Mouse (Mus musculus): ENCODE results near the gene Uqcrq.

Uqcrq gene

DNA sequence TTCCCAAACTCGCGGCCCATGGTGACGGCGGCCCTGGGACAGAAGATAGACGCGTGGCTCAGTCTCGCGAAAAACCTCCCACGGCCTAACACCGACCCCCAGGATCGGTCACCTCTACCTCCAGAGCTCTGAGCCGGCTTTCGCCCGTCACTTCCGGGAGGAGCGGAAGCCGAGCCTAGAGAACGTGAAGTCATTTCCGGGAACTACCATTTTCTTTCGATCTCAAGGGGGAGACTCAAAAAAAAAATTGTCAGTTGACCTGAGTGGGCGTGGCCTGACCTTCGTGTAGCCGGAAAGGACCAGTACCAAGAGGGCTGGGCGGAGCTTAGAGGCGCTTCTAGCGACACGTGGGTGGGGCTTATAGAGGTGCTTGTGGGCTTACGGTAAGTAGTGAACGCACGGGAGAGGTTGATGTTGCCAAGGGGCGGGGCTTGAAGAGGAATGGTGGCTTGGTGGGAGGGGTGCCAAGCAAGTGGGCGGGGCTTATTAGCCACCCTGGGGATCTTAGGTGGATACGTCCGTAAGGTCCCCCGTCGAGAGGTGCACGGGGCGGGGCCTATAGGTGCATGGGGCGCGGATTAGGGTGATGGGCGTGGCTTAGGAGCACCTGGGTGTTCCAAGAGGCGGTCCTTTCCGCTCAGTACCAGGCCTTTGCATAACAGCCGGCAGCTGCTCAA lies at the start of gene Uqcrq, which contains the start of gene Gdf9:
TSS of gene Uqcrq (minus strand) at position 162 of the 677 bp plus-strand sequence.
TSS of gene Gdf9 (plus strand) at position 354 of the 677 bp plus-strand sequence.
- DNase-seq (ENCODE audit: low read depth, low spot score) = peak; percentile 100

DNA sequence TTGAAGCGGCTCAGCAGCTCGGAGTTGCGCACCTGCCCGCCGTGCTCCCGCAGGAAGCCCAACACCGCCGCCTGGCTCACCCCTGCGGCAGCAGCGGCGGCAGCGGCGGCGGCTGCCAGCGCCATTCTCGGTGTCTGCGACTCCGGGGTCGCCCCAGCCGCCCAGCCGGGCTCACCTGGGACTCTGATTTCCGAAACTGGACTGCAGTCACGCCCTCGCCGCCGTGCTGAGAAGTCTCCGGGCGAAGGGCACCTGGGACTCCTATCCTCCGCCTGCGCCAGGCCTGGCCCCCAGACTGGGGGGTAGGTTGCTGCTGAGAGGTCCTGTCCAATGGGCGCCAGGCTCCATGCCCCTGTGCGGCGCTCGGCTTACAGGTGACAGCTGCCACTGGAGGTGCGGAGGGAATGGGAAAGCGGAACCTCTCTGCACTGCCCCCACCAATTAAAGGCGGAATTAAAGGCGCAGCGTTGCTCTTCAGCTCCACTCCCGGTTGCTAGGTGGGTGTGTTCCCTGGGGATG lies 49.2 kb upstream of the Uqcrq start, which contains the start of the genes Gm9945 and Sowaha:
TSS of gene Gm9945 (plus strand) at position 384 of the 519 bp plus-strand sequence.
TSS of gene Sowaha (minus strand) at position 492 of the 519 bp plus-strand sequence.
- no peak for DNase-seq (ENCODE audit: low read depth, low spot score)

- no peak for DNase-seq (ENCODE audit: low read depth, low spot score)
Observed at GRCm38 (mm10) chr11:53479171-53479782, 48.6 kb upstream of the Uqcrq start.

GRCm38 (mm10) chr11:53478383-53479170 lies 47.9 kb upstream of the Uqcrq start:
- DNase-seq (ENCODE audit: low read depth, low spot score) = no peak

- no peak for DNase-seq (ENCODE audit: low read depth, low spot score)
Observed at GRCm38 (mm10) chr11:53477833-53478232, 47.2 kb upstream of the Uqcrq start.

DNA sequence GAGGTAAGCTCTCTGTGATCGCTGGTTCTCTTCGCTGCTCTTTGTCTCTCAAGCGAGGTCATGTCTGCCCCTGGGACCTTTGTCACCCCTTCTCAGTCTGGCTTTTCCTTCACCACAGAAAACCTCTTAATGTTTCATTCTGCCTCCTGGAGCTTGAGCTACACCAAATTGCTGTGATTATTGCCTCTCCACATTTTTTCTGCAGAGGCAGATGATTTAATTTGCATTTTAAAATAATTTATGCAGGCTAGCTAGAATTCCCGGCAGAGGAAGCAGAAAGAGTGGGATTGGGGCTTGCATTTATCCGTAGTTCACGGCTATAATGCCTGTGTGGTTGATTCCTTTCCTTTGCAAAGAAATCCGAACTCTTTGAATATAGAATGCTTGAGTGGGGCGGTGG lies 45.0 kb upstream of the Uqcrq start:
- no peak for DNase-seq (ENCODE audit: low read depth, low spot score)

- DNase-seq (ENCODE audit: low read depth, low spot score) = no peak
Observed at GRCm38 (mm10) chr11:53472709-53473108, 42.1 kb upstream of the Uqcrq start.

- DNase-seq (ENCODE audit: low read depth, low spot score) = peak; percentile 80
Observed at GRCm38 (mm10) chr11:53469968-53470695, 39.5 kb upstream of the Uqcrq start, which contains the start of gene Gm9837. Gm9837 (minus strand) TSS chr11:53470479.

DNA sequence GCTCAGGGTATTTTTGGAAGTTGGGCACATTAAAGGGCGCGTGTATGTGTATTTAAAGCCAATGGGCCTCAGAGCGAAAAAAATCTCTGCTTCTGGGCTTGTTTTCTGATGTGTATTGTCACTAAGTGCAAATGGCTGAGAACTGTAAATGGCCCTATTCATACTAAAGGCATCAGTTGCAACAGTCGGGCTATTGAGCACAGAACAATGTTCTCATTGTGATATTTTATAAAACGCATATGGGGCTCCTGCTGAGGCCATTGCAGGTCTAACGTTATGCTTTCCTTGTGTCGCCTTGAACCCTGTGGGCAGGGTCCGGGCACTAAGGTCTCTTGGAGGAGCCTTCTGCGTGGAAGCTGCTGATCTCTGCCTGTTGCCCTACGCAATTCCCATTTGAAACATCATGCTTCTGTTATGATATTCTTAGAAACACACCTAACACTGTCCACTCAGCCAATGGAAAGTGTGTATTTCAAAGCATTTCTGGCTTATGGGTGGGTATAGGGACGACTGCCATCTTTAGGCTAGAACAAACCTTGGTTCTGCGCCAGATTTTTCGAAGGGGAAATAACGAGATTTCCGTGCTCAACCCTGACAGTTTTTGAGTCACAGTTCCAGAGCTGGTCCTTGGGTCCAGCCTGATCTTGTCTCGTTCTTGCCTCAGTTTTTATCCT lies 38.8 kb upstream of the Uqcrq start:
- DNase-seq (ENCODE audit: low read depth, low spot score) = no peak

DNA sequence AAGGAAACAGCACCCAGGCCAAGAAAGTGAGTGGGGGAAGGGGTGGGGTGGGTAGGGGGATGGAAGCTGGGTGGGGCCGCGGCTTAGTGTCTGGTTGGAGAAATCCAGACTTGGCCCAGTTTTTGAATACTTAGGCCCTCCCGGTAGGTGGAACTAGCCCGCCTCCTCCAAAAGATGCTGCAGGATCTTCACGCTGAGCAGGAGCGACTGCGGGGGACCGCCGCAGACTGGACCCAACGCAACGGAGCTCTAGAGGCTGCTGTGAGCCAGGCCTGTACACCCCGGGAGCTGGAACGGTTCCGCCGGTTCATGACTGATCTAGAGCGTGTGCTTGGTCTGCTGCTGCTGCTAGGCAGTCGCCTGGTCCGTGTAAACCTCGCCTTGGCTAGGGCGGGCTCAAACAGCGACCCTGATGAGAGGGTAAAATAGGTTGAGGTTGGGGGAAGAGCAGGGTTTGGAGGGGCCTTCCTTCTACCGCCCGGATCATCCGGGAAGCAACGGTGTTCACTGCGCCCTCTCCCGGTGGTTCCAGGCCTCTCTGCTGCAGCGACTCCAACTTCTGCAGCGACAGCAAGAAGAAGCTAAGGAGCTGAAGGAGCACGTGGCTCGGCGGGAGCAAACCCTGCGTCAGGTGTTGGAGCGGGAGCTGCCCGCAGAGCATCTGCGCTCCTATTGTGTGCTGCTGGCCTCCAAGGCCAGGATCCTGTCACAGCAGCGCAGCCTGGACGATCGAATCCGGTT lies 35.8 kb upstream of the Uqcrq start:
- peak; percentile 57 for DNase-seq (ENCODE audit: low read depth, low spot score)

DNA sequence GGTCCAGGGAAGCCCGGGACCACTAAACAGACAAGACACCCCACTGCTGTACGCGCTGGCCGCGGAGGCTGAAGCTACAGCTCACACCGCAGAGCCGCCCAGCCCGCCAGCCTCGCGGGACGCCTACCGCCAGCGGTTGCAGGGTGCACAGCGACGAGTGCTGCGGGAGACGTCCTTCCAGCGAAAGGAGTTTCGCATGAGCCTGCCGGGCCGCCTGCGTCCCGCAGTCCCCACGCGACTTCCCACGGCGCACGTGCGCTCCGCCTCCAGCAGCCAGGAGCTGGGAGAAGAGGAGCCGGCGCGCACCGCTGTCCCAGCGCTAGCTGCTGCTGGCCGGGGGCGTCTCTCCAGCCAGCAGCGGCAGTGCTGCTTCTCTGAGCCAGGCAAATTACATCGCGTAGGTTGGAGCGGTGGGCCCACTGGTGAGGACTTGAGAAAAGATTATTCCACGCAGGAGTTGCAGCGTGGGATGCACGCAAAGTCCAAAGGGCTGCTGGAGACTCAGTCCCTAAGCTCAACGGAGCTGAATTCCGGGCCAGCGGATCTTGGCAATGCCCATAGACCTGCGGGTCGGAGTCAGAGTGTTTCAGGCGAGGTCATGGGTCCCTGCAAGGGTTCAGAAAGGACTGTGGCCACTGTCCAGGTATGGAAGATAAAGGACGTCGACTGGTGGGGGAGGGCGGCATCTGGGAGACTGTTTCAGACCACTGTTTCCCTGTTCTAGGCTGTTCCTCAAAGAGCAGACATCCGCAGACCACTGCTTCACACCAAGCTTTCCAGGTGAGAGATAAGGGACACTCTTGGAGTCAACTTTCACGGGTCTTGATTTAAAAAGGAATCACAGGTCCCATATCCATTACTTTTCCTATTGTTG lies 33.2 kb upstream of the Uqcrq start:
- no peak for DNase-seq (ENCODE audit: low read depth, low spot score)

DNA sequence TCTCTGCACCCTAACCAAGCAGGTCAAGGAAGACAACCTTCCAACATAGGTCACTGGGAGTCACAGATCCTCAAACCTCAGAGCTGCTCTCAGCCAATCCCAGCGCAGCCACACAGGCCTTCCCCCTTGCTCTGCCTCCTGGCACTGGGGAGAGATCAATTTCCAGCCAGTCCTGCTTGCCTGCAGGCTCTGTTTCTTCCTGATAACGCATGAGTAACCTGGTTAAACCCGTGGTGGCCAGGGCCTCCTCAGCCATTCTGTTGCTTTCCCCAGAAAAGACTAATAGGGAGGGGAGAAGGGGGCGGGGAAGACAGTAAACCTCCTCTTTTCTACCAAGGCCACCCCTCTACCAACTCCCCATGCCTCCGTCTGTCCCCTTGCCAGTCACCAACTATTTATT lies 31.1 kb upstream of the Uqcrq start:
- no peak for DNase-seq (ENCODE audit: low read depth, low spot score)

- DNase-seq (ENCODE audit: low read depth, low spot score) = no peak
Observed at GRCm38 (mm10) chr11:53460192-53460591, 29.6 kb upstream of the Uqcrq start.

DNA sequence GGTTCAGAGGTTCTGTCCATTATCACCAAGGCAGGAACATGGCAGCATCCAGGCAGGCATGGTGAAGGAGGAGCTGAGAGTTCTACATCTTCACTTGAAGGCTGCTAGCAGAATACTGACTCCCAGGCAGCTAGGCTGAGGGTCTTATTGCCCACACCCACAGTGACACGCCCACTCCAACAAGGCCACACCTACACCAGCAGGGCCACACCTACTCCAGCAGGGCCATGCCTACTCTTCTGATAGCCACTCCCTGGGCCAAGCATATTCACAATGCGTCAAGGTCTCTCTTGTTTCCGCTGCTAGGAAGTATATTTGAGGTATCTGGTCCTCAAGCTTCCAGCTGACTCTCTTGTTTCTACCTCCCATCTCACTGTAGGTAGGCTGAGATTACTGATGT lies 28.4 kb upstream of the Uqcrq start:
- DNase-seq (ENCODE audit: low read depth, low spot score) = no peak

DNA sequence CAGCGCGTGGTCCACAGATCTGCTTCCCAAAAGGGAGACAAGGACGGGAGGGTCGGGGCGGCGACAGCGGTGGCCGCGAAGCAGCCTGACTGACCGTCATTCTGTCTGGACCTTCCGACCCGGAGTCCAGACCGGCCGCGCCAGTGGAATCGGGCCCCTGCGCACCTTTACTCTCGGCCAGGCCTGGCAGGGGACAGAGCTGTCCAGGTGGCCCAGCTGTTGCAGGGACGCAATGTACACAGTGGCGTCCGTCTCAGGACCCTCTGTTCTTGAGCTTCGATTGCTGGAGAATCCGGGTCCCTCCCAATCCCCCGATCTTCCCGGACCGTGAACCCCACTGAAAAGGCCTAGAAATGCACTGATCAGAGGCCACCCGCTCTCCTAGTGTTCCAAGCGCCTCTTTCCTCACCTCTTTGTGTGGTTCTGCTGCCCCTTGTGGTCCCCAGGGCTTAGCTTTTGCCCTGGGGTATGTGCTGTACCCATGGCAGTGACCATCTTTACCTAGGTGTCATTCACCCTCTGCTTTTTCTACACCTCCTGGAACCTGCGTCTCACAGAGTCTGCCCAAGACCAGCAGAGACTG lies 26.8 kb upstream of the Uqcrq start:
- DNase-seq (ENCODE audit: low read depth, low spot score) = no peak

DNA sequence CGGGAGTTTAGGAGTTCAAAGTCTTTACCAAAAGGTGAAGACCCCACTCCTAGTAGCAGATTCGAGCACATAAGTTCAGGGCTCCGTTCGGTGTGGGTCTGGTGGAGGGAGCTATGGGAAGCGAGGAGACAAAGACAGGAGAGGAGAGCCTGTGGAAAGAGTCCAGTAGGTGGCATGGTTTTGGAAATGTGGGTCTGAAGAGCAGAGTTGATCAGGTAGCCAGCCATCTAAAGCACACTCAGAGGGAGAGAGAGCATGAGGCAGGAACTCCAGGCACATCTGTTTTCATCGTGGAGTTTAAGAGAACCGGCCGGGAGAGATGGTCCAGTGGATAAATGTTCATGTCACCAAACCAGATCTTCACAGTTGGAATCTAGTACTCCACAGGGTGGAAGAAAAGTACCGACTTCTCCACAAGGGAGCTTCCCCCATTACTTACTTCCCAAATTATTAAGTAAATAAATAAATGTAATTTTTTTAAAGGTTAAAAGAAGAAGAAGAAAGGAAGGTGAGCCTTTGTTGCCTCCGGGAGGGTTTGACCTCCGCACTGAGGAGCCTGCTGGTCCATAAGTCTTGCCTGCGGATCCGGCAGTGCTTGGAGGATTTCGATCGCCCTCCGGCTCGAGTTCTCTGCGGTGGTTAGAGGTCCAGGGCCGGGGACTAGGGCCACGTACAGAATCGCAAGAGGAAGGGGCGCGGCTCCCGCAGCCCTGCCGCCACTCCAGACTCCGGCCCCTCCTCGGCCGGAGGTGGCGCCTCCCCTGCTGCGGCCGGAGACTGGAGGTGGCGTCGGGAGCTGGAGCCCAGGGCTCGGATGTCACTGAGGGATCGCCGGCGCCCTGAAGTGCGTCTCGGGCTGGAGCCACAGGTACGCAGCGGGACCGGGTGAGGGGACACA lies 26.1 kb upstream of the Uqcrq start, which contains the start of the genes Gm10447 and Shroom1:
TSS of gene Gm10447 (minus strand) at position 637 of the 898 bp plus-strand sequence.
TSS of gene Shroom1 (plus strand) at position 732 of the 898 bp plus-strand sequence.
- no peak for DNase-seq (ENCODE audit: low read depth, low spot score)

- no peak for DNase-seq (ENCODE audit: low read depth, low spot score)
Observed at GRCm38 (mm10) chr11:53453031-53453430, 22.4 kb upstream of the Uqcrq start.

All from skeletal muscle tissue, adult 2 months (tissue).